Mouse (Mus musculus): ENCODE measurements around the gene Wbp2nl. TPM values are rescaled to one million over a fixed set of nuclear protein-coding genes. Genes with fewer than 3 reads are reported as not detected.

Gene Wbp2nl
- total and polyA plus RNA-seq, 2 experiments from 2014 or later = 0.11 to 0.60 TPM

DNA sequence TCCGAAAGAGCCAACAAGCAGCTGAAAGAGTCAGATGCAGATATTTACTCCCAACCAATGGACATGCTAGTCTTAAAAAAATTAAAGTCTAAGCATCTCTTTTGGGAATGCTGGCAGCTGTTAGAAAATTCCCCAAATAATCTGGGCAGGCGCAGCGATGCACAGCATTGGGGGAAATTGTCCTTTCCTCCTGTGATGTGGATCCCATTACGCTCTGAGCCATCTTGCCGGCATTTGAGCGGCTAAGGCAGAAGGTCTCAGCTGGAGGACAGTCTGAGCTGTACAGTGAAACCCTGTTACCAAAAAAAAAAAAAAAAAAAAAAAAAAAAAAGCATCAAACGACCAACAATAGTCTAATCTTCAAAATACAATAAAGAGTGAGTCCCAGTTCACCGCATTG is 23.4 kb downstream of the Wbp2nl start:
- Histone ChIP-seq H3K27me3 (ENCODE audit: insufficient read depth, low read length) (no peaks in the 10 kb centered on the region), H3K9ac (replicated peaks; ENCODE audit: low read length, poor library complexity, severe bottlenecking) (no peak overlapping the region), H3K4me3 (ENCODE audit: low read depth, low read length) (no peak overlapping the region), H3K4me2 (ENCODE audit: low read depth, low read length, poor library complexity, severe bottlenecking) (no peak overlapping the region), H3K9me3 (ENCODE audit: low read length) (no peaks in the 10 kb centered on the region), H3K27ac (ENCODE audit: low read depth, low read length) (no peak overlapping the region), H3K4me1 (ENCODE audit: insufficient read depth, low read length) (no peaks in the 10 kb centered on the region), H3K36me3 (ENCODE audit: insufficient read depth, low read length) (no peaks in the 10 kb centered on the region)
- TF ChIP-seq CTCF (IDR thresholded peaks at IDR 0.05) = no peak
- DNase-seq (ENCODE audit: low spot score) (no peak), ATAC-seq (ENCODE audit: low FRiP score) (no peak)
- 74% methylated on average over 8 of the region's 8 CpGs for WGBS

DNA sequence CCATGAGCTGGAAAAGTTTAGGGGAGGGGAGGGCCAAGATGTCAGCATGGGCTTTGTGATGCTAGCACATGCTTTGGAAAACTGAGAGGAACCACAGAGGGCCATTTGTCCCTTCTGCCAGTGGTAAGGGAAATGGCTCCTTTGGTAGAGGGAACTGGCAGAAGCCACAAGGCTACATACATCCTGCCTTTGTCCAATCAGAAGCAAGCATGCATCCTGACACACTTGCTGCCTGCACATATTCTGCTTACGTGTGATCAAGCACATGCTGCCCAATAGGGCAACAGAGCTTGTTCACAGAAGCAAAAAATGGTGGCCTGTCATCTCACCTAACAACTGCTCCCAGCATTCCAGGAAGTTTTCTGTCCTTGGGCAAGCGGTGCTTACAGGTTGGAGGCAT is 26.6 kb downstream of the Wbp2nl start:
- Histone ChIP-seq H3K4me1 (ENCODE audit: insufficient read depth, low read length) (no peaks in the 10 kb centered on the region), H3K27ac (ENCODE audit: low read depth, low read length) (no peak overlapping the region), H3K4me2 (ENCODE audit: low read depth, low read length, poor library complexity, severe bottlenecking) (no peak overlapping the region), H3K4me3 (ENCODE audit: low read depth, low read length) (no peak overlapping the region), H3K36me3 (ENCODE audit: insufficient read depth, low read length) (no peaks in the 10 kb centered on the region), H3K27me3 (ENCODE audit: insufficient read depth, low read length) (no peaks in the 10 kb centered on the region), H3K9me3 (ENCODE audit: low read length) (no peaks in the 10 kb centered on the region), H3K9ac (replicated peaks; ENCODE audit: low read length, poor library complexity, severe bottlenecking) (no peak overlapping the region)
- ATAC-seq (ENCODE audit: low FRiP score) (no peak), DNase-seq (ENCODE audit: low spot score) (no peak)
- no peak for TF ChIP-seq CTCF (IDR thresholded peaks at IDR 0.05)
- 79% methylated on average over 2 of the region's 2 CpGs for WGBS

DNA sequence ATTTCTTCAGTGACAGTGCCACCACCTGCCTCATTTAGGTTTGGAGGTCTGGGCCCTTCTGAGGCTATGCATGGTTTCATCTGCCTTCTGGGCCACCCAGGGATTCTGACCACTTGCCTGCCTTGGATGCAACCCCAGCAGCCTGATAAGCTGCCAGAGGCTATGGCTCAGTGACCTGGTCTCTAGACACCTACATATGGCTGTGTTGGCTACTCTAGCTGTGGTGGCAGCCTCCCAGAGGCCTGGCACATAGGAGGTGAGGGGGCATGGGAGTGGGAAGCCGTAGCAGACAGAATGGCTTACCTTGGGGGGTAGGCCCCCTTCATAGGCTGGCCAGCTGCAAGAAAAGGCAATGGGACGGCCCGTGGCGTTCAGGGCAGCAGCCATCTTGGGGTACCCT is 36.4 kb downstream of the Wbp2nl start:
- H3K27me3 ChIP-seq (ENCODE audit: insufficient read depth, low read length) = 0 out of 2 replicates have a peak, but pooled peaks cover under 1% of the 10 kb centered on the region
- DNase-seq (ENCODE audit: low spot score) (no peak), ATAC-seq (ENCODE audit: low FRiP score) (no peak)
- no peak overlapping the region for H3K4me2 ChIP-seq (ENCODE audit: low read depth, low read length, poor library complexity, severe bottlenecking)
- no peak for TF ChIP-seq CTCF (IDR thresholded peaks at IDR 0.05)
- peaks cover 7% of the 10 kb centered on the region for H3K4me1 ChIP-seq (ENCODE audit: insufficient read depth, low read length)
- no peak overlapping the region for H3K27ac ChIP-seq (ENCODE audit: low read depth, low read length)
- no peaks in the 10 kb centered on the region for H3K9me3 ChIP-seq (ENCODE audit: low read length)
- WGBS = 94% methylated on average over 4 of the region's 4 CpGs
- H3K9ac ChIP-seq (replicated peaks; ENCODE audit: low read length, poor library complexity, severe bottlenecking) = no peak overlapping the region
- peaks cover 17% of the 10 kb centered on the region; the same call in 1 of the 2 replicates for H3K36me3 ChIP-seq (ENCODE audit: insufficient read depth, low read length)
- no peak overlapping the region for H3K4me3 ChIP-seq (ENCODE audit: low read depth, low read length)

DNA sequence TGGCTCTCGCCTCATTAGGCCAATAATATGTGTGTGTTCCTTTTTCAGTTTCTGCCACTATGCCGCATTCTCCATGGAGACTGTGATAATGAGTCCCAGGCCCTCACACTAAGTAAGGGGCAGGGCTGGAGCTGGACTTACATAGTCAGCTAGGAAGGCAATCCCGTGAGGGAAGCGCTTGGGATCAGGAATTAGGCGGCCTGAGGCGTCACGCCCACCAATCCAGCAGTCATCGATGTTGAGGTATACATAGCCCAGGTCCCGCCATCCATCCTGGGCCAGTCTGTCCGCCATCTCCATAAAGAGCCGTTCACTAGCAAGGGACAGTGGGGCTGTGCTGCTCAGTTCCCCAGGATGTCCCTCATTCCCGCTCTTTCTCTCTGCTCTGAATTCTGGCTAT is 37.9 kb downstream of the Wbp2nl start:
- no peak overlapping the region for H3K4me2 ChIP-seq (ENCODE audit: low read depth, low read length, poor library complexity, severe bottlenecking)
- DNase-seq (ENCODE audit: low spot score) (no peak), ATAC-seq (ENCODE audit: low FRiP score) (no peak)
- H3K27ac ChIP-seq (ENCODE audit: low read depth, low read length) = no peak overlapping the region
- H3K36me3 ChIP-seq (ENCODE audit: insufficient read depth, low read length) = peaks cover 17% of the 10 kb centered on the region; the same call in 1 of the 2 replicates
- H3K4me1 ChIP-seq (ENCODE audit: insufficient read depth, low read length) = peaks cover 7% of the 10 kb centered on the region
- no peak for TF ChIP-seq CTCF (IDR thresholded peaks at IDR 0.05)
- no peak overlapping the region for H3K9ac ChIP-seq (replicated peaks; ENCODE audit: low read length, poor library complexity, severe bottlenecking)
- no peaks in the 10 kb centered on the region for H3K9me3 ChIP-seq (ENCODE audit: low read length)
- H3K27me3 ChIP-seq (ENCODE audit: insufficient read depth, low read length) = peaks cover 9% of the 10 kb centered on the region; the same call in 1 of the 2 replicates
- no peak overlapping the region for H3K4me3 ChIP-seq (ENCODE audit: low read depth, low read length)
- WGBS = 80% methylated on average over 12 of the region's 12 CpGs

DNA sequence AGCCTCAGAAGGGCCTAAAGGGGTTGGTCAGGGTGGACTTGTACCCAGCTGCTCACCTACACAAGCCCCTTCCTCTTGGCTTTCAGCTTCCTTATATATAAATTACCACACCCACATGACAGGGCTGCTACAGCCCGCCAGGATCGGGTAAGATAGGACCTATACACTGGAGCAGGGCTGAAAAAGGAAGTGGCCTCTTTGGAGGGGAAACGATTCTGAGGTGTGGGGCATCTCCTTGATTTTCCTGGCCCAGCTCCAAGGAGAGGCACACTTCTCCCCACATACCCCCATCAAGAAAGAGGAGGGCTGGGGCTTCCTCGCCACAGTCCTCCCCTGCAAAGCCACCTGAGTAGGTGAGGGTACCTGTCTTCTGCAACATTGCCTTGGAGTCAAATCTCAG is 39.1 kb downstream of the Wbp2nl start:
- no peak for TF ChIP-seq CTCF (IDR thresholded peaks at IDR 0.05)
- ATAC-seq (ENCODE audit: low FRiP score) (no peak), DNase-seq (ENCODE audit: low spot score) (no peak)
- peak overlapping the region; percentile 43 for H3K4me3 ChIP-seq (ENCODE audit: low read depth, low read length)
- peaks cover 17% of the 10 kb centered on the region; the same call in 1 of the 2 replicates for H3K36me3 ChIP-seq (ENCODE audit: insufficient read depth, low read length)
- peaks cover 7% of the 10 kb centered on the region for H3K4me1 ChIP-seq (ENCODE audit: insufficient read depth, low read length)
- H3K27ac ChIP-seq (ENCODE audit: low read depth, low read length) = no peak overlapping the region
- H3K9me3 ChIP-seq (ENCODE audit: low read length) = no peaks in the 10 kb centered on the region
- H3K9ac ChIP-seq (replicated peaks; ENCODE audit: low read length, poor library complexity, severe bottlenecking) = peak overlapping the region; percentile 50
- peaks cover 9% of the 10 kb centered on the region; the same call in 1 of the 2 replicates for H3K27me3 ChIP-seq (ENCODE audit: insufficient read depth, low read length)
- WGBS = 55% methylated on average over 4 of the region's 4 CpGs
- H3K4me2 ChIP-seq (ENCODE audit: low read depth, low read length, poor library complexity, severe bottlenecking) = peak overlapping the region; percentile 60

DNA sequence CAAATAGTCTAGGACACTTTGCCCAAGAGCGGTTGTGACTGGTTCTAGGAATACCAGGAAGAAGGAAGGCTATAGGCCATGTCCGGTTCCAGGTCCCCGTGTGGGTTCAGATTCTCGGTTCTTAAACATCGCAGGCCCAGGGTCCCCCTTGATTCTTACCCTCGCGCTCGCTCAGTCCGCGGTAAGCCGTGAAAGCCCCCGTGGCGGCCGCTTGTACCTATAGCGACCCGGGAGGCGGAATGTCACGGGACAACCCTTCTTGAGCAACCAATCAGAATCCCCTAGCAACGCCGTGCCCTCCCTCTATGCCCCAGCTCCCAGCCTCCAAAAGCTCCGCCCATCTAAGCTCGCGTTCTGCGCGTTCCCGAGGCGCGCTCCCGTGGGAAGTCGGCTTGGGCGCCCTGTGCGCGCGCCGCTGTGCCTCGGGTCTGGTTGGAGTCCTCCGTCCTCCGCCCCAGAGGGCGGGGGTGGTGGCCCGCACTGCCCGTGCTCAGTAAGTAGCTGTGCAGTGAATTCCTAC is 39.9 kb downstream of the Wbp2nl start, which contains the start of the genes Naga, Pheta2 and Smdt1:
Gene Naga (minus strand): TSS at position 333 of the 520 bp plus-strand sequence.
Gene Pheta2 (plus strand): TSS at position 350 of the 520 bp plus-strand sequence.
Gene Smdt1 (plus strand): TSS at position 367 of the 520 bp plus-strand sequence.
- peak within 1 kb of the TSS; percentile 19; the same call in 1 of the 2 replicates for H3K27ac ChIP-seq (ENCODE audit: low read depth, low read length)
- no peaks in the 10 kb centered on the region for H3K9me3 ChIP-seq (ENCODE audit: low read length)

More for the DNA sequence above, 39.9 kb downstream of the Wbp2nl start, which contains the start of the genes Naga, Pheta2 and Smdt1:
- peaks cover 17% of the 10 kb centered on the region; the same call in 1 of the 2 replicates for H3K36me3 ChIP-seq (ENCODE audit: insufficient read depth, low read length)
- peak; percentile 18; the same call in 1 of the 2 replicates for TF ChIP-seq CTCF (IDR thresholded peaks at IDR 0.05)
- H3K4me1 ChIP-seq (ENCODE audit: insufficient read depth, low read length) = peaks cover 7% of the 10 kb centered on the region
- under 1% methylated on average over 41 of the region's 41 CpGs for WGBS
- H3K4me3 ChIP-seq (ENCODE audit: low read depth, low read length) = peak within 1 kb of the TSS; percentile 43
- H3K27me3 ChIP-seq (ENCODE audit: insufficient read depth, low read length) = peaks cover 9% of the 10 kb centered on the region; the same call in 1 of the 2 replicates
- H3K4me2 ChIP-seq (ENCODE audit: low read depth, low read length, poor library complexity, severe bottlenecking) = peak within 1 kb of the TSS; percentile 60
- peak within 1 kb of the TSS; percentile 50 for H3K9ac ChIP-seq (replicated peaks; ENCODE audit: low read length, poor library complexity, severe bottlenecking)
- DNase-seq (ENCODE audit: low spot score) (peak; percentile 97), ATAC-seq (ENCODE audit: low FRiP score) (peak; percentile 91)
